Mouse (Mus musculus) E14TG2a.4 (cell line): ENCODE measurements at regions not wholly inside any gene's neighbourhood (a gene's known extent, or its start where the extent isn't known, plus 50 kb on each side); places are given as distances from the start of the nearest gene placed in this dataset.

Experiments
- H3K27me3 ChIP-seq: 2 replicates; pipeline ENCODE4 v1.6.1; 2014; ENCODE audit warnings: low read length, control low read depth; ENCODE audit not compliant: insufficient read depth
- H3K36me3 ChIP-seq: 2 replicates; pipeline ENCODE4 v1.6.1; 2014; ENCODE audit warnings: low read length, control low read depth; ENCODE audit not compliant: insufficient read depth
- H3K4me1 ChIP-seq: replicated peaks from 2 replicates; pipeline ENCODE4 v1.6.1; 2014; ENCODE audit warnings: low read depth, low read length, control low read depth
- H3K4me3 ChIP-seq: replicated peaks from 2 replicates; pipeline ENCODE4 v1.5.1; 2014; ENCODE audit warnings: mild to moderate bottlenecking, low read length
- H3K9me3 ChIP-seq: 2 replicates; pipeline ENCODE4 v1.6.1; 2014; ENCODE audit warnings: low read length, control low read depth
- CTCF ChIP-seq: conservative IDR thresholded peaks from 2 replicates; pipeline ENCODE4 v1.5.1; 2014; ENCODE audit warnings: low read length
- NANOG ChIP-seq: IDR thresholded peaks from 2 replicates; pipeline ENCODE4 v1.6.1; 2014; ENCODE audit warnings: borderline replicate concordance, low read length, mixed read lengths
- POU5F1 ChIP-seq: IDR thresholded peaks from 2 replicates; pipeline ENCODE4 v1.6.1; 2014; ENCODE audit warnings: low read length, borderline replicate concordance

DNA sequence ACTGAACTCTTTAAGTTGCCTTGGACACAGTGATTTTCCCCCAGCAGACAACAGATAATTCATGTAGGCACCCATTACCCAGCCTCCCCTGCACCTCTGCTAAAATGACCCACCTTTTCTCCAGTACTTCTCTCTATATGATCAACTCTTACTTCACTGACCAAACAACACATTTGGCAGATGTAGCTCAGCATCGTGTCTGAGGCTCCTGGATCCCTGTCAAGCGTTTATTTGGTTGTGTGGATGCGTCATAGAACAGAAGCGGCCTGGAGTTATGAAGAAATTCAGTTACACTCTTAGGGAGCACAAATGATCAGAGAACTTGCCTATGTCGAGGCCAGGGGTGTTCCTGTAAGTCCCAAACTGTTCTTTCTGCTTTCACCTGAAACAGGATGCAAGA lies 182.5 kb upstream of the Klf3 start:
- no peaks in the 10 kb centered on the region for H3K36me3 ChIP-seq
- peaks cover 59% of the 10 kb centered on the region for H3K4me1 ChIP-seq
- no peak for TF ChIP-seq POU5F1
- no peak for TF ChIP-seq NANOG
- TF ChIP-seq CTCF: no peak
- H3K4me3 ChIP-seq: no peak overlapping the region
- H3K9me3 ChIP-seq: no peaks in the 10 kb centered on the region
- 0 out of 2 replicates have a peak, but pooled peaks cover 2% of the 10 kb centered on the region for H3K27me3 ChIP-seq

DNA sequence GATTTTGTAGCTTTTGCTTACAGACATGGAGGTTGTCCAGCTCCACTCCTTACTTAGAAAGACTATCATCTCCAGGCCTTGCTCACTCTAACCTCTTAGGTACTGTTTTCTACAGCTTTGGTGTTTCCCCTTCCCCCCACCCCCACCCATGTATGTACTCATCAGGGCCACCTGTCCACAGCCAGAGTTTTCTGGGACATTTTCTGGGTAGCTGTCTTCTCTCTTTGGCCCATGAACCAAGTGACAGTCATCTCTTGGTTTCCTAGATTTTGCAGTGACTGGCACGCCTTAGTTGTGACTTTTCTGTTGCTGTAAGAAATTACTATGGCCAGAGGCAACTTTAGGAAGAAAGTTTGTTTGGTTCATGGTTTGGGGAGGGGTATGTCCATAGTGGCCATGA lies 181.8 kb upstream of the Klf3 start:
- Histone ChIP-seq H3K36me3 (no peaks in the 10 kb centered on the region), H3K4me1 (peaks cover 66% of the 10 kb centered on the region), H3K9me3 (no peaks in the 10 kb centered on the region), H3K4me3 (no peak overlapping the region), H3K27me3 (0 out of 2 replicates have a peak, but pooled peaks cover 2% of the 10 kb centered on the region)
- TF ChIP-seq POU5F1 (no peak), CTCF (no peak), NANOG (no peak)

DNA sequence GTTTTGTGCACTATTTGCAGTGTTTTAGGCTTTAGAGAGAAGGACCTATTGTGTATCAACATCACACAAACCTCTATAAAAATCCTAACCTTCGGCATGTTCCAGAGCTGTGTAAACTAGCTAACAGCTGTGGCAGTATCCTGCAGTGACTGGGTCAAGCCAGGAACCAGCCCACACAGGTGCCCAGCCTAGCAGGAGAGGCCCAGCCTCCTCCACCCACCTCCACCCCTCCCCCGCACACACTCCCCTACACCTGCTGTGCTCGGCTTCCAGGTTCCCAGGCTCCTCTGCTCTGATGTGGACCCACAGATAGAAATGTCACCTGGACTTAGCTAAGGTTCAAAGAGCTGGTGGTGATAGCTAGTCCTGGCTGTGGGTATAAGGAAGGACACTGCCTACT lies 179.5 kb upstream of the Klf3 start:
- H3K9me3 ChIP-seq: no peaks in the 10 kb centered on the region
- H3K27me3 ChIP-seq: peaks cover 12% of the 10 kb centered on the region; the same call in 1 of the 2 replicates
- H3K4me3 ChIP-seq: peak overlapping the region; percentile 24
- H3K36me3 ChIP-seq: no peaks in the 10 kb centered on the region
- no peak for TF ChIP-seq POU5F1
- peaks cover 63% of the 10 kb centered on the region for H3K4me1 ChIP-seq

DNA sequence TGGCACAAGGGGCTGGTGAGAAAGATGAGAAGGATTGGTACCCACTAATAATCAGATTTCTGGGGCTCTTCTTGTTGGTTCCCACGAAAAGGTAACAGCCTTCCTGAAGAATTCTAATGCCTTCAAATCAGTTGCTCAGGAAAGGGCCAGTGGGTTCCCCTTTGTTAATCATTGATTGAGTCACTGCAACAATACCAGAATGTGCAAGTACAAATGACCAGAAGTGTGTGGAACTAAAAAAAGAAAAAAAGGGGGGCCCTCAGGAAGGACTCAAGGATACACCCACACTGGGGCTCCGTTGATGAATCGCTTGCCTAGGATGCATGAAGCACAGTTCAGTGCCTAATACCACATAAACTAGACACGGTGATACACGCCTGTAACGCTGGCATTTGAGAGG lies 179.0 kb upstream of the Klf3 start:
- no peaks in the 10 kb centered on the region for H3K9me3 ChIP-seq
- peak overlapping the region; percentile 24; the same call in 1 of the 2 replicates for H3K4me3 ChIP-seq
- no peaks in the 10 kb centered on the region for H3K36me3 ChIP-seq
- H3K27me3 ChIP-seq: peaks cover 12% of the 10 kb centered on the region; the same call in 1 of the 2 replicates
- TF ChIP-seq POU5F1 (no peak), NANOG (no peak), CTCF (no peak)
- peaks cover 60% of the 10 kb centered on the region for H3K4me1 ChIP-seq

DNA sequence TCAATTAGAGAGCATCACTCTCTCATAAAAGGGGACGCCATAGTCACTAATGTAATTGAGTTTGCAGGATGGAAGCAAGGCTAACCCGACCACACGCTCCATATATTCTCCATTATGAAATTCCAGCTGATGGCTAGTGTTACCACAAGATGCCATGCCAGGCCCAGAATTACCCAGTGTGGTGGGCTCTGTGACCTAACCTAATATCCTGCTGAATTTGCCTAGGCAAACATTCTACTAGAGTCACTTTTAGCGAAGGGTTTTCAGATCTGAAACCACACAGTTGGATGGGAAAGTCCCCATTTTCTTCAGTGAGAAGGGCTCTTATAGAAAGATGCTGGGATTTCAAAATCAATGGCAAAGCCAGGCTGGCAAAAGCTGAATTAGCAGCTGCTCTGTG lies 177.8 kb upstream of the Klf3 start:
- Histone ChIP-seq H3K4me1 (peaks cover 60% of the 10 kb centered on the region), H3K36me3 (no peaks in the 10 kb centered on the region), H3K27me3 (peaks cover 12% of the 10 kb centered on the region; the same call in 1 of the 2 replicates), H3K4me3 (no peak overlapping the region), H3K9me3 (no peaks in the 10 kb centered on the region)
- TF ChIP-seq CTCF (no peak), POU5F1 (no peak), NANOG (no peak)

- H3K9me3 ChIP-seq: no peaks in the 10 kb centered on the region
- TF ChIP-seq CTCF (no peak), POU5F1 (no peak), NANOG (no peak)
- H3K4me1 ChIP-seq: peaks cover 61% of the 10 kb centered on the region
- peak overlapping the region; percentile 50; the same call in 1 of the 2 replicates for H3K4me3 ChIP-seq
- peaks cover 12% of the 10 kb centered on the region; the same call in 1 of the 2 replicates for H3K27me3 ChIP-seq
- H3K36me3 ChIP-seq: no peaks in the 10 kb centered on the region
These were observed 177.3 kb upstream of the Klf3 start for GRCm38 (mm10) chr5:64625841-64626298.

DNA sequence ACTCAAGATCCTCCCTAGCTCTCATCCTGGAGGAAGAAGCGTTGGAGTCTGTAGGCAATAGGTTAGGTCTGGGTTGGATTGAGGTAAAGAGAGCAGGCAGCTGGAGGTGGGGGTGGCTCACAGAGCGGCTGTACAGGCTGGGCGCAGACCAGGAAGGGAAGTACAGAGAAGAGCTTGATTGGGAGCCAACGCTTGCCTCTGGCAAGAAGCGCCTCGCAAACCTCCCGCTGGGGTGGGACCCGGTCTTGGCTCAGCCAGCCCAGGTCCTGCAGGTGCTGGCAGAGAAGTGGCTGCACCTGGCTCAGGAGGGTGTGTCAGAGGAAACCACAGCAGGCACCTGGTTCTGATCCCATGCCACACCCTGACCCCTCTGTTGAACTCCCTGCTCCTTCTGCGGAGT lies 176.8 kb upstream of the Klf3 start:
- Histone ChIP-seq H3K4me1 (peaks cover 60% of the 10 kb centered on the region), H3K4me3 (peak overlapping the region; percentile 50), H3K36me3 (no peaks in the 10 kb centered on the region), H3K9me3 (no peaks in the 10 kb centered on the region), H3K27me3 (peaks cover 12% of the 10 kb centered on the region; the same call in 1 of the 2 replicates)
- no peak for TF ChIP-seq CTCF
- TF ChIP-seq POU5F1: no peak
- no peak for TF ChIP-seq NANOG

DNA sequence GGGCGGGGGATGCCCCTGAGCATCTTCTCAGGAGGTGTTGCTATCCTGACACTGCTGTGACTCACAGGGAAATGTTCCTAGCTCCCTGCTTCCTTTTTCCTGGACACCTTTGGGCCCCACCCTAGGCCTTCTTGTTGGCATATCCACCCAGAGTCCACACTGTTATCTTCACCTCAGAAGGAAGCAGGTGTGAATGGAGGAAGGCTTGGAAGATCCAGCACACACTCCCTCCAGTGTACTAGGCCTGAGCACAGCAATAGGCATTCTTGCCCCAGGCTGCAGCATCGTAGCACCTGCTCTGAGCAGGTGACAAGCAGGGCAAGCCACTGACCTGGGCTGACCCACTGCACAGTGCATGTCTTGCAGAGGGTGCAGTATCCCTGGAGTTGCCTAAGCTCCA lies 172.6 kb upstream of the Klf3 start:
- Histone ChIP-seq H3K36me3 (no peaks in the 10 kb centered on the region), H3K4me3 (no peak overlapping the region), H3K27me3 (peaks cover 10% of the 10 kb centered on the region; the same call in 1 of the 2 replicates), H3K9me3 (no peaks in the 10 kb centered on the region), H3K4me1 (peaks cover 32% of the 10 kb centered on the region)
- TF ChIP-seq NANOG: no peak
- TF ChIP-seq POU5F1: no peak
- no peak for TF ChIP-seq CTCF

DNA sequence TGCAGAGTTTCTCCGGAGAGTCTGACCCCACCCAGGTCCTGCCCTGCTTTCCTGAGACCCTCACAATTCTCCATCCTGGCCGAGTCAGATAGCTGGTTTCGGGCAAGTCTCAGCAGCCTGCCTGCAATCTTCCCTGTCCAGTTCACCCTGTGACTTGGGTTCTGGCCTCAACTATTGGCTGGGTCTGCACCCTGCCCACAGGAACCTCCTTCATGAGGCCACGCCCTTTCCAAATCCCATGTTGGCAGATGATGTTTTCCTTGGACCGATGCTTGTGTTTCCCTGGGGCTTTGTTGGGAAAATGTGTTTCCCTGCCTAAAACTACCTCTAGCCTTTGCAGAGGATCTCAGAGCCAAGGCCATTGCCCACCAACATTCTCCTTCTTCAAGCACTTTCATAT lies 171.0 kb upstream of the Klf3 start:
- H3K36me3 ChIP-seq: no peaks in the 10 kb centered on the region
- no peak for TF ChIP-seq NANOG
- TF ChIP-seq CTCF: no peak
- no peak overlapping the region for H3K4me3 ChIP-seq
- H3K9me3 ChIP-seq: no peaks in the 10 kb centered on the region
- H3K27me3 ChIP-seq: peaks cover 5% of the 10 kb centered on the region; the same call in 1 of the 2 replicates
- peaks cover 21% of the 10 kb centered on the region for H3K4me1 ChIP-seq
